Mouse (Mus musculus) cerebellum, adult 11 months (tissue): ENCODE measurements around the gene Hoxb3.

Source experiments
- DNase-seq: peaks from one replicate; pipeline ENCODE4 v3.0.0; 2022

Hoxb3 gene

GRCm38 (mm10) chr11:96319071-96319902, 3.8 kb upstream of the Hoxb3 start:
- no peak for DNase-seq

DNA sequence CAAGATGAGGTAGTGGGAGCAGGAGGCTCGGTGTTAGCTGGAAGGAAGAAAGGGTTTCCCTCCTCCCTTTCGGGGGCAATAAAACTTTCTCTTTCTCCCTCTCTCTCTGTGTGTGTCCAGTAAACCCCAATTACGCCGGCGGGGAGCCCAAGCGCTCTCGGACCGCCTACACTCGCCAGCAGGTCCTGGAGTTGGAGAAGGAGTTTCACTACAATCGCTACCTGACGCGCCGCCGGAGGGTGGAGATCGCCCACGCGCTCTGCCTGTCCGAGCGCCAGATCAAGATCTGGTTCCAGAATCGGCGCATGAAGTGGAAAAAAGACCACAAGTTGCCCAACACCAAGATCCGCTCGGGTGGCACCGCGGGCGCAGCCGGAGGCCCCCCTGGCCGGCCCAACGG, 3.2 kb upstream of the Hoxb3 start:
- no peak for DNase-seq

DNA sequence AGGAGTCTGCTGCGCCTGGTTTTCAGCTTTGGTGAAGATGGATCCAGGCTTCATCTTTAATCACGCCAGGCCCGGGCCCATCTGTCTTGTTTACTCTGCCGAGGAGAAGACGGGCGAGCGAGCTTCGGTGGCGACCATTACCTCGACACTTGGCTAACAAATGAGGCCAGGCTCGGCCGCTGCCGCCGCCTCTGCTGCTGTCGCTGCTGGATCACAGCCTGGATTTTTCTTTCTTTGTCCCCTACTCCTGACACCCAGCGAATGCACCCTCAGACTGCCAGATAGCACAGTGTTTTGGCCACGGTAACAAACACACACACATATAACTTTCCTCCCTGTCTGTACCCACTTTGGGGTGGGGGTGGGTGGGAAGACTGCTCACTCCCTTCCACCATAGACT, 2.4 kb upstream of the Hoxb3 start:
- no peak for DNase-seq

DNA sequence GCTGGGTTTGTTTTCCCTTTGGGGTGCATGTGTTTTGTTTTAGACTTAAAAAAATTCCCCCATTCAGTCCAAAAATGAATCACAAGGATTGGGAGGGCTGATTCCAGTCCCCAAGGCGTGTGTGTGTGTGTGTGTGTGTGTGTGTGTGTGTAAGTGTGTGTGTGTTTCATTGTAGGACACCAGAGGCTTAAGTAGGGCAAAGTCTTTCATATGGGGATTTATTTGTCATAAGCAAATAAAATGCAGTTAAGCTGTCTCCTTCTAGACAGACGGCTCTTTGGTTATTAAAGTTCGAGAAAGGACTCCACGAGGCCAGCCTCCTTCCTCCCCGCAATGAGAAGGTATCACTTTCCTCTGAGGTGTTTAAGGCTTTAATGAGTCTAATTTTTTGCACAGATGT, 1.3 kb upstream of the Hoxb3 start:
- DNase-seq, result no peak

GRCm38 (mm10) chr11:96322738-96323137, 388 bp upstream of the Hoxb3 start:
- DNase-seq, result no peak

- no peak for DNase-seq
Observed at GRCm38 (mm10) chr11:96324125-96324524, 999 bp downstream of the Hoxb3 start.

DNA sequence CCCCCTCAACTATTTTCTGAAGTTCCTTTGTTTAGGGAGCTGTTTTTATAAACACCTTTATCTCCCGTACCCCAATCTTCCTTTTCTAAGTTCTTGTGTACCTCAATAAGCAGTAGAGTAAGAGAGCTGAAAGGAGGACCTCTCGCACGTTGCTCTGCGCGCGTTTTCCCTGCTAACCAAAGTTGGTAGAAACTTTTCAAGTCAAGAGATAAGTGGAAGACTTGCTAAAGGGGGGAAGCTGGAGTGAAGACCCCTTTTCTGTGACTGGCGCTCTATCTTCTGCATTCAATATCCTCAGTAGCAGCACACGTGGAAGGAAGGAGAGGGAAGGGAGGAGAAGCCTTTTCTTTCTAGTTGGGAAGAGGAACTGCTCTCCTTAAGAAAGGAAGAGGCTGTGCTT, 1.8 kb downstream of the Hoxb3 start:
- DNase-seq, result no peak

GRCm38 (mm10) chr11:96325747-96326212, 2.7 kb downstream of the Hoxb3 start:
- no peak for DNase-seq

GRCm38 (mm10) chr11:96326705-96327104, 3.6 kb downstream of the Hoxb3 start:
- no peak for DNase-seq

- no peak for DNase-seq
Observed at GRCm38 (mm10) chr11:96327122-96327521, 4.0 kb downstream of the Hoxb3 start.

GRCm38 (mm10) chr11:96327750-96328149, 4.6 kb downstream of the Hoxb3 start:
- DNase-seq, result no peak

DNA sequence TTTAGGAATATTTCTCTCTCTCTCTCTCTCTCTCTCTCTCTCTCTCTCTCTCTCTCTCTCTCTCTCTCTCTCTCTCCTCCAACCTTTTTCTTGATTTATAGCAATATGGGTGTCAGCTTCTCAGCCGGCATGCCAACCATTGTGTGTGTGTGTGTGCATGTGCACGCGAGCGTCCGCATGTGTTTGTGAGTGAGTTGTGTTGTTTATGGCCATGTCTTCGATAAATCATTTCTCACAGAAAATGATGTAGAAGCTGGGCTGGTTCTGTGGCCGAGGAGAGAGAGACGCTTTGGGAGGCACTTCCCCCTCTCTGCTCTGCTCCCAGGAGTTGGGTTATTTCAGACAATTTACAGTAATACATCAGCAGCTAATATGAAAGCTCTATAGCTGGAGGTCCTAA, 5.5 kb downstream of the Hoxb3 start:
- no peak for DNase-seq

GRCm38 (mm10) chr11:96332105-96332504, 9.0 kb downstream of the Hoxb3 start:
- no peak for DNase-seq

GRCm38 (mm10) chr11:96332618-96333032, 9.5 kb downstream of the Hoxb3 start:
- DNase-seq, result no peak

DNA sequence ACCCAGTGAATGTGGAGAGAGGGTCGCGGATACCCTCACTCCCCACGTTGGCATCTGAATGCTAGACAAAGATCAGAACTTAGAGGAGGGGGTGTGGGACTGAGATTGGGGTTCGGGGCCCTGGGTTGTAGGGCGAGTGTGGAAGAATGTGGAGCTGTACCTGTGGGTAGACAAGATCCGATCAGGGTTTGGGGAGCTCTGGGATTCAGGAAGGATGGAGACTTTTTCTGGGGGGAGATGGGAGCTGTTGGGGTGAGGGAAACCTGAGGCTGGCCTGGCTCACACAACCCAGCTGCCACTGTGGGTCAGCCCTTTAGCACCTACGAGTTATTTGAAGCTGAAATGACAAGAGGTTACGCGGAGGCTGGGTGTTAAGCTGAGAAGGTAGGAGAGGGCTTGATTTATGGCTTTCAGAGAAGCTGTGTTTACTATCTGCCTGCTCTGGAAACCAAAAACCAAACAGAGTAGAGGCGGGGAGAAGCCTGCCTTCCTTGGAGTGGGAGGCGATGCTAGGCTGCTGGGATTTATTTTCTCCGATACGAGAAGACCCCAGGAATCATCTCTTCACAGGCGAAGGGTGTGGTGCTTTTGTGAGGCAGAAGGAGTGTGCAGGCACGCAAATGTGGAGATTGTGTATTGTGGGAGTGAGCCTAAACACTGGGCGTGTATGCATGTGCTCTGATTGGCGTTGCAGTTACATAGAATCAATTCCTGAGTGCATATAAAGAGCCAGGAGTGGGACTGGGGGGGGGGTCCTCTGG, 10.3 kb downstream of the Hoxb3 start:
- DNase-seq, result no peak

DNA sequence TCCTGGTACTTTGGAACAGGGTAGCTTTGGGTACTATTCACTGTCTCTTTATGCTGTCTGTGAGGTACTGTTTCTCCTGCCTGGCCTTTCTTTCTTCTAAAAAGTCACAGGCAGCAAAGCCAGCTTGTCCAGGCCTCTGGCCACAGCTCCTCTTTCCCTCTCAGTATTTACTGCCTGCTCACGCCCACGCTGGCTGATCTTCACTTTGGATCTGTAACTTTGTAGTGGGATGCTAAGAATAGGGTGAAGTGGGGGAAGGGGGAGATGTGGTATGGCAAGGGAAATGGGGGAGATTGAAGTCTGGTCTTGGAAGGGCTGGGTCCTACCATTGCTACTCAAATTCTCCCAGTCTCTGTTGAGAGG, 10.9 kb downstream of the Hoxb3 start:
- no peak for DNase-seq

GRCm38 (mm10) chr11:96334998-96335397, 11.9 kb downstream of the Hoxb3 start:
- DNase-seq, result no peak

GRCm38 (mm10) chr11:96336597-96336996, 13.5 kb downstream of the Hoxb3 start:
- DNase-seq, result no peak

- no peak for DNase-seq
Observed at GRCm38 (mm10) chr11:96337026-96337425, 13.9 kb downstream of the Hoxb3 start.

GRCm38 (mm10) chr11:96338957-96339855, 16.1 kb downstream of the Hoxb3 start:
- DNase-seq, result no peak

- DNase-seq, result no peak
Observed at GRCm38 (mm10) chr11:96340698-96341365, 17.7 kb downstream of the Hoxb3 start.
